Mouse (Mus musculus): ENCODE results near the gene 9430038I01Rik.

The 9430038I01Rik gene

DNA sequence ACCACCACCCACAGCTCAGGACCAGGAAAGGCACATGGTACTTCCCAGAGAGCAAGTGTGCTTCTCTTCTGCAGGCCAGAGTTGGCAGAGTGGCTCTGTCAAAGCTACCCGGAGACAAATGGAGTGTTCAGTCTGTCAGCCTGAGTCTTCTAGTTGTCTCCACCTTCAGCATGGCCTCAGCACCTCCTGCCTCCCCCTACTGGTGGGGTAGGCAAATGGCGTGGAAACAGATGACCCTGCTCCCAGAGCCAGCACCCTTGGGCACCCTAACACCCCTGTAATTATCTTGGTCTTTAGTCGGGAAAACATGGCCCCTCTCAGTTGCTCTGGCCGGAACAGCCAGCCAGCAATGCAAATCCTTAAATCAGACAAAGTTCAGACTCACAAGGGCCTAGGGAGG is 43.8 kb downstream of the 9430038I01Rik start:
- DNase-seq (ENCODE audit: low spot score): no peak

DNA sequence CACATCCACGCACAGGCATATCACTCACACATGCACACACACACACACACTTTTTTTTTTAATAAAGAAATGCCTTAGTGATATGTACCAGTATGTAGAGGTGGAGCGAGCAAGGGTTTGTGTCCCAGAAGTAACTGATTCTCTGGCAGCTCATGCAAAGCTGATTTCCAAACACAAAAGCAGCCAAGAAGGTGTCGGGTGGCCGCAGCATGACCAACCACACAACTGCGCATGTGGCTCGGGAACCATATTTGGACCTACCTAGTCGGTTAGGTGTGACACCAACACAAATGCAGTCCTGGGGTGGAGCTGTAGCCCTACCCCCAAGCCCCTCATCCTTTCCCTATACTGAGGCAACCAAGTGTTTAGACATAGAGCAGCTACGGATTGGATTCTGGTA is 45.5 kb downstream of the 9430038I01Rik start:
- no peak for DNase-seq (ENCODE audit: low spot score)

DNA sequence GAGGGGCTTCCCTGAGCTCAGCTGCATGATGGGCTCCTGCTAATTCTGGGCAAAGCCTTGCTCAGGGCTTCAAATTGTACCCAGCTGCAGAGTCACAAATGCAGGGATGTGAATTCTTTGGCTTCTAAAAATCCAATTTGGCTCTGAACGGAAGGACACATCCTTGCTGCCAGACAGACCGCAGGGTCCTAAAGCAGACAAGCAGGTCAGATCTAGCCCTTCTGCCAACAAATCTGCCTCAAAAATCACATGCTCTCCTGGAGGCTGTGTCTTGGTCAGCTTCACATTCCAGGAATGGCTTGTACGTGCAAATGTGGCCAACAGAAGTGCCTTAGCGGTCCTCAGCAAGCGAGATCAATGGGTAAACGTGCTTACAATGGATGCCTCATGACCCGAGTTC is 46.0 kb downstream of the 9430038I01Rik start:
- no peak for DNase-seq (ENCODE audit: low spot score)

DNA sequence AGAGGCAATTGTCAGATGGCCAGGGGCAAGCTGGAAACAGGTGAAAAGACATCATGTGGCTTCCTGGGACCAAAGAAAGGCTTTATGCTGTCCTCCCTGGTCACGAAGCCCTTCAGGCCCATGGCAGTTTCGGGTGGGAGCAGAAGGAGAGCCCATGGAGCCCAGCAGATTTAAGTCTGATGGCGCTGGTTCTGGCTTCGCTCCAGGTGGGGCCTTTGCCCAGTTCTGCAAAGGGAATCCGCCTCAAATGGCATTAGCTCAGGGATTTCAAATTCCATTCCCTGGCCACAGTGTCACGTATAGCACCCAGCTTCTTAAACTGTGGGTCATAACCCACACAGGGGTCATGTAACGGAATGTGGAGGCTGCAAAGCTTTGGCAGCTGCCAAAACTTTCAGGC is 63.7 kb downstream of the 9430038I01Rik start:
- no peak for DNase-seq (ENCODE audit: low spot score)

DNA sequence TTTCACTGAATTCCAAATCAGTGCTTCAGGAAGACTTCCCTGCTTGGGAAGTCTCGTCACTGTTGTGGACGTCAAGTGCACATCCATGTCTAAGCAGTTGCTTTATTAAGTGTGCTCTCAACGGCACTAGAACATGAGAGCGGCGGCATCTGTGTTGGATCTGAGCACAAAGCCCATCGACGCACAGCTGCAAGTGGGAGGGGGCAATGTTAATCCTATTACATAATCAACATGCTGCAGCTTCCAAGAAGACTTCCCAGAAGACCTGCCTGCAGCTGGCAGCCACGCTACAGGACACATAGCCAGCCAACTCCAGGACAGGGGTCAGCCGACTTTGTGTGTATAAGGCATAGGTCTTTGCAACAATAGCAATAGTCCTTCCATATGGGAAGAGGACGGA is 64.5 kb downstream of the 9430038I01Rik start:
- DNase-seq (ENCODE audit: low spot score): no peak

DNA sequence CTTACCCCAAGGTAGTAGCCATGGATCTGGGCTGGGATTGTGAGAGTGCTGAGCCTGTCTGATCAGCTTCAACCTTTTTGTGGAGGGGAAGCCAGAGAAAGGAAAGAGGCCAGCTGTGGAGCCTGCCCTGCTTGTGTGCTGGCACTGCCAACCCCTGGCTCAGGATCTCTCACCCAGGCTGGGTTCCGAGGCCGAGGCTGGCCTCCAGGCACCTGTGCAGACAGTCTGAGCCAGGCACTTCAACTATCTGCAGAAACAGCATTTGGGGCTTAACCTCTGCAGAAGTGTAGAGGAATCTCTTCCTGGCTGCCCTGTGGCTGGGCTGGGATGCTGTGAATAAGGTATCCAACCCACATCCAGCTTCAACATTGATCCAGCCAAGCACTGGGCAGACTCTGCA is 76.6 kb downstream of the 9430038I01Rik start:
- DNase-seq (ENCODE audit: low spot score): no peak

Data from ovary, postnatal 36 days (tissue).